Mouse (Mus musculus) MEL (cell line): ENCODE measurements around the gene Bcl7c. TPM values are rescaled to one million over a fixed set of nuclear protein-coding genes. Genes with fewer than 3 reads are reported as not detected.
A peak's percentile ranks its signal among the peaks of the same experiment; 100 is the strongest.

Experiments
- DNase-seq: peaks from one replicate; pipeline ENCODE4 v3.0.0; 2011; ENCODE audit warnings: low read depth, low spot score
- H3K27ac ChIP-seq: 2 replicates; pipeline ENCODE4 v1.5.1; 2012; ENCODE audit warnings: low read depth, mild to moderate bottlenecking, control low read depth, low read length, moderate library complexity; ENCODE audit not compliant: control insufficient read depth
- H3K27me3 ChIP-seq, 2 experiments: fragments of 150-350 bp in 1 of 2; sonication (generic) in 1 of 2; 2 replicates each; pipeline ENCODE4 v1.6.1; 2012; ENCODE audit warnings: low read length in 2 of 2, mild to moderate bottlenecking in 2 of 2, improper control_type of control experiment in 1 of 2, moderate library complexity in 1 of 2; ENCODE audit not compliant: insufficient read depth in 2 of 2, control insufficient read depth in 1 of 2
- H3K36me3 ChIP-seq, 2 experiments: 2 replicates each; pipeline ENCODE4 v1.6.1; 2012 to 2014; ENCODE audit warnings: low read length in 2 of 2, improper control_type of control experiment in 1 of 2, inconsistent platforms in 1 of 2, mild to moderate bottlenecking in 1 of 2; ENCODE audit not compliant: insufficient read depth in 2 of 2, control insufficient read depth in 1 of 2
- H3K4me1 ChIP-seq, 2 experiments: fragments of 150-350 bp in 1 of 2; sonication (generic) in 1 of 2; 2 replicates each; pipeline ENCODE4 v1.6.1; 2012; ENCODE audit warnings: low read length in 2 of 2, improper control_type of control experiment in 1 of 2, mild to moderate bottlenecking in 1 of 2; ENCODE audit not compliant: insufficient read depth in 2 of 2, control insufficient read depth in 1 of 2
- H3K4me3 ChIP-seq, 2 experiments: fragments of 150-350 bp in 1 of 2; sonication (generic) in 1 of 2; 2 replicates each; pipeline ENCODE4 v1.5.1; 2012; ENCODE audit warnings: low read depth in 2 of 2, low read length in 2 of 2, mild to moderate bottlenecking in 2 of 2, moderate library complexity in 2 of 2, control low read depth in 1 of 2, improper control_type of control experiment in 1 of 2; ENCODE audit not compliant: control insufficient read depth in 1 of 2, insufficient read depth in 1 of 2
- H3K79me2 ChIP-seq: 2 replicates; pipeline ENCODE4 v1.6.1; 2012; ENCODE audit warnings: mild to moderate bottlenecking, low read length, moderate library complexity; ENCODE audit not compliant: control insufficient read depth, poor library complexity, insufficient read depth
- H3K9ac ChIP-seq: 2 replicates; pipeline ENCODE4 v1.6.1; 2012; ENCODE audit warnings: low read depth, mild to moderate bottlenecking, control low read depth, low read length, moderate library complexity; ENCODE audit not compliant: control insufficient read depth, poor library complexity, severe bottlenecking
- H3K9me3 ChIP-seq: fragments of 150-350 bp; sonication (generic); replicated peaks from 2 replicates; pipeline ENCODE4 v1.6.1; 2012; ENCODE audit warnings: mild to moderate bottlenecking, low read length, improper control_type of control experiment, moderate library complexity; ENCODE audit not compliant: insufficient read depth
- CTCF ChIP-seq, 3 experiments: IDR thresholded peaks in 2 of 3; conservative IDR thresholded peaks in 1 of 3; 2 replicates each; pipeline ENCODE4 v1.5.1; 2011 to 2012; ENCODE audit warnings: low read length in 3 of 3, low read depth in 2 of 3, mild to moderate bottlenecking in 2 of 3, improper control_type of control experiment in 1 of 3, inconsistent platforms in 1 of 3, mixed read lengths in 1 of 3, moderate library complexity in 1 of 3; ENCODE audit not compliant: control insufficient read depth in 1 of 3, insufficient read depth in 1 of 3, poor library complexity in 1 of 3, severe bottlenecking in 1 of 3
- E2F4 ChIP-seq: IDR thresholded peaks from 2 replicates; pipeline ENCODE4 v1.6.1; 2011; ENCODE audit warnings: low read depth, low read length, improper control_type of control experiment, borderline replicate concordance
- ELF1 ChIP-seq: IDR thresholded peaks from 2 replicates; pipeline ENCODE4 v1.6.1; 2014; ENCODE audit warnings: low read depth, mild to moderate bottlenecking, inconsistent platforms, low read length, improper control_type of control experiment, moderate library complexity
- ETS1 ChIP-seq: IDR thresholded peaks from 2 replicates; pipeline ENCODE4 v1.6.1; 2012; ENCODE audit warnings: low read depth, mild to moderate bottlenecking, inconsistent platforms, low read length, improper control_type of control experiment, moderate library complexity
- GABPA ChIP-seq: IDR thresholded peaks from 2 replicates; pipeline ENCODE4 v1.6.1; 2012; ENCODE audit warnings: low read depth, mild to moderate bottlenecking, inconsistent platforms, low read length, improper control_type of control experiment, moderate library complexity
- HCFC1 ChIP-seq: IDR thresholded peaks from 2 replicates; pipeline ENCODE4 v1.6.1; 2012; ENCODE audit warnings: low read depth, mild to moderate bottlenecking, inconsistent platforms, low read length, improper control_type of control experiment, moderate library complexity
- JUND ChIP-seq: IDR thresholded peaks from 2 replicates; pipeline ENCODE4 v1.6.1; 2011; ENCODE audit warnings: low read depth, mild to moderate bottlenecking, improper control_type of control experiment, low read length
- KAT2A ChIP-seq: conservative IDR thresholded peaks from 2 replicates; pipeline ENCODE4 v1.6.1; 2012; ENCODE audit warnings: low read depth, low read length, improper control_type of control experiment, inconsistent platforms
- MAFK ChIP-seq: IDR thresholded peaks from 2 replicates; pipeline ENCODE4 v1.6.1; 2011; ENCODE audit warnings: low read depth, mild to moderate bottlenecking, low read length, improper control_type of control experiment, borderline replicate concordance
- MAZ ChIP-seq: IDR thresholded peaks from 2 replicates; pipeline ENCODE4 v1.6.1; 2012; ENCODE audit warnings: low read depth, mild to moderate bottlenecking, inconsistent platforms, low read length, improper control_type of control experiment
- MYB ChIP-seq: IDR thresholded peaks from 2 replicates; pipeline ENCODE4 v1.6.1; 2011; ENCODE audit warnings: mild to moderate bottlenecking, low read depth, low read length, improper control_type of control experiment
- NRF1 ChIP-seq: IDR thresholded peaks from 2 replicates; pipeline ENCODE4 v1.6.1; 2014; ENCODE audit warnings: low read depth, mild to moderate bottlenecking, inconsistent platforms, low read length, improper control_type of control experiment, moderate library complexity; ENCODE audit not compliant: poor library complexity, insufficient read depth, severe bottlenecking
- POLR2A ChIP-seq, 2 experiments: IDR thresholded peaks; 2 replicates each; pipeline ENCODE4 v1.6.1; 2011 to 2012; ENCODE audit warnings: low read length in 2 of 2, mild to moderate bottlenecking in 2 of 2, control low read depth in 1 of 2, improper control_type of control experiment in 1 of 2, low read depth in 1 of 2, moderate library complexity in 1 of 2; ENCODE audit not compliant: control insufficient read depth in 1 of 2, insufficient read depth in 1 of 2, poor library complexity in 1 of 2
- POLR2AphosphoS2 ChIP-seq: IDR thresholded peaks from 2 replicates; pipeline ENCODE4 v1.6.1; 2011; ENCODE audit warnings: low read length, improper control_type of control experiment
- POLR2AphosphoS5 ChIP-seq: IDR thresholded peaks from 2 replicates; pipeline ENCODE4 v1.6.1; 2012; ENCODE audit warnings: low read depth, borderline replicate concordance, mild to moderate bottlenecking, inconsistent platforms, low read length, moderate library complexity, mixed read lengths
- TBP ChIP-seq: IDR thresholded peaks from 2 replicates; pipeline ENCODE4 v1.8.0; 2011; ENCODE audit warnings: low read depth, low read length, improper control_type of control experiment
- TCF12 ChIP-seq: IDR thresholded peaks from 2 replicates; pipeline ENCODE4 v1.6.1; 2014; ENCODE audit warnings: low read depth, mild to moderate bottlenecking, inconsistent platforms, low read length, improper control_type of control experiment, moderate library complexity
- UBTF ChIP-seq: IDR thresholded peaks from 2 replicates; pipeline ENCODE4 v1.6.1; 2012; ENCODE audit warnings: low read depth, mild to moderate bottlenecking, inconsistent platforms, low read length, improper control_type of control experiment, moderate library complexity, borderline replicate concordance; ENCODE audit not compliant: insufficient read depth
- ZC3H11A ChIP-seq: IDR thresholded peaks from 2 replicates; pipeline ENCODE4 v1.6.1; 2012; ENCODE audit warnings: low read depth, mild to moderate bottlenecking, inconsistent platforms, low read length, improper control_type of control experiment
- ZKSCAN1 ChIP-seq: IDR thresholded peaks from 2 replicates; pipeline ENCODE4 v1.6.1; 2012; ENCODE audit warnings: low read depth, mild to moderate bottlenecking, inconsistent platforms, low read length, improper control_type of control experiment, moderate library complexity
- ZMIZ1 ChIP-seq: IDR thresholded peaks from 2 replicates; pipeline ENCODE4 v1.6.1; 2012; ENCODE audit warnings: low read depth, mild to moderate bottlenecking, inconsistent platforms, low read length, improper control_type of control experiment, moderate library complexity
- polyA plus RNA-seq, 2 experiments: library from polyadenylated mRNA; stranded (reverse) in 1 of 2; unstranded in 1 of 2; fragments of >175 nt in 1 of 2; fragments of >200 nt in 1 of 2; gene quantifications; 2 replicates each; pipeline versions ENCODE4 v1.2.1 to v1.2.4; 2012; ENCODE audit warnings: low replicate concordance in 2 of 2, low read depth in 1 of 2; ENCODE audit not compliant: insufficient read length in 2 of 2, insufficient read depth in 1 of 2, missing spikeins in 1 of 2
- total RNA-seq: library from RNA; depleted of rRNA; stranded (reverse); fragments of 300-350 nt; gene quantifications from 2 replicates; pipeline ENCODE4 v1.2.3, GENCODE M21; 2012

Gene Bcl7c
- total and polyA plus RNA-seq, 3 experiments: 72.4 to 98.4 TPM; not detected in 1

GRCm38 (mm10) chr7:127751619-127752018 lies 42.9 kb upstream of the Bcl7c start:
- DNase-seq: no peak
- H3K9me3 ChIP-seq: no peaks in the 10 kb centered on the region
- TF ChIP-seq POLR2AphosphoS2 (no peak), POLR2AphosphoS5 (no peak), ZMIZ1 (no peak), POLR2A (IDR thresholded peaks at IDR 0.05; ENCODE audit: control insufficient read depth in 1 of 2, insufficient read depth in 1 of 2, low read depth in 1 of 2, low read length in 2 of 2, poor library complexity in 1 of 2) (no peak), GABPA (no peak), JUND (no peak)
- TF ChIP-seq, all 39 proteins: peak for 0
- H3K4me3 ChIP-seq: no peak overlapping the region
- peaks cover 2% of the 10 kb centered on the region; the same call in 1 of the 2 replicates for H3K79me2 ChIP-seq
- no peak overlapping the region for H3K9ac ChIP-seq
- H3K27ac ChIP-seq: no peak overlapping the region
- no peaks in the 10 kb centered on the region for H3K27me3 ChIP-seq
- peaks cover 0 to 2% of the 10 kb centered on the region in 2 experiments; a peak in 1 of 4 replicates for H3K36me3 ChIP-seq
- no peaks in the 10 kb centered on the region for H3K4me1 ChIP-seq

- DNase-seq: peak; percentile 70
- Histone ChIP-seq H3K27ac (no peak overlapping the region), H3K4me1 (no peaks in the 10 kb centered on the region), H3K36me3 (peaks cover 0 to 2% of the 10 kb centered on the region in 2 experiments; a peak in 1 of 4 replicates), H3K79me2 (peaks cover 2% of the 10 kb centered on the region; the same call in 1 of the 2 replicates), H3K9me3 (no peaks in the 10 kb centered on the region), H3K9ac (no peak overlapping the region), H3K27me3 (no peaks in the 10 kb centered on the region), H3K4me3 (no peak overlapping the region)
- TF ChIP-seq ELF1: peak; percentile 72
- no peak for TF ChIP-seq E2F4
- no peak for TF ChIP-seq TCF12
- TF ChIP-seq CTCF (IDR thresholded peaks at IDR 0.05 in 2 of 3, conservative IDR thresholded peaks at IDR 0.05 in 1 of 3; ENCODE audit: control insufficient read depth in 1 of 3, insufficient read depth in 1 of 3, low read depth in 2 of 3, low read length in 3 of 3, poor library complexity in 1 of 3, severe bottlenecking in 1 of 3): no peak
- TF ChIP-seq HCFC1: peak; percentile 88
- TF ChIP-seq KAT2A: peak; percentile 56
- TF ChIP-seq MYB: no peak
- no peak for TF ChIP-seq POLR2A (IDR thresholded peaks at IDR 0.05; ENCODE audit: control insufficient read depth in 1 of 2, insufficient read depth in 1 of 2, low read depth in 1 of 2, low read length in 2 of 2, poor library complexity in 1 of 2)
- no peak for TF ChIP-seq UBTF
- no peak for TF ChIP-seq MAFK
- TF ChIP-seq ZKSCAN1: no peak
- no peak for TF ChIP-seq ETS1
- TF ChIP-seq NRF1: peak; percentile 68
- no peak for TF ChIP-seq MAZ
- no peak for TF ChIP-seq POLR2AphosphoS2
- TF ChIP-seq TBP: no peak
- no peak for TF ChIP-seq ZC3H11A
Observed at GRCm38 (mm10) chr7:127750131-127751127, 41.7 kb upstream of the Bcl7c start.
